In genomic region chr6:82762728-82763127, GRCm38 (mm10) we compare ENCODE assay signal across 21 mouse cellular contexts. TPM values are rescaled to one million over a fixed set of nuclear protein-coding genes. Genes with fewer than 3 reads are reported as not detected.
DNase-seq lines count a peak whose midpoint lies in the region; ATAC-seq and TF ChIP-seq lines count a peak whose summit lies in the region.
"Had no signal": no experiment of that assay in that cellular context is flagged by ENCODE, and none has a peak within 500 bp of the region (broad histone marks: within the 10 kb centered on the region; RNA-seq: fewer than 3 reads in every experiment).

No protein-coding gene starts in this region.

- no peaks in the 10 kb centered on the region for H3K9me3 ChIP-seq in heart, embryonic 11.5 days (replicated peaks; ENCODE audit: control insufficient read depth, low read length)
- H3K9me3 ChIP-seq in liver, embryonic 12.5 days (replicated peaks): no peaks in the 10 kb centered on the region
- no peaks in the 10 kb centered on the region for H3K9me3 ChIP-seq in liver, embryonic 11.5 days (ENCODE audit: control insufficient read depth, low read length)
- 0 out of 2 replicates have a peak, but pooled peaks cover 1% of the 10 kb centered on the region for H3K9me3 ChIP-seq in E14TG2a.4 (ENCODE audit: low read length)
- H3K9me3 ChIP-seq: embryonic facial prominence, embryonic 15.5 days; hindbrain, embryonic 15.5 days; kidney, embryonic 15.5 days had no signal

- H3K4me1 ChIP-seq in heart, embryonic 11.5 days (ENCODE audit: control insufficient read depth, insufficient read depth, low read length): peaks cover 63% of the 10 kb centered on the region
- peaks cover 85% of the 10 kb centered on the region for H3K4me1 ChIP-seq in liver, embryonic 12.5 days
- H3K4me1 ChIP-seq in liver, embryonic 11.5 days (replicated peaks; ENCODE audit: control insufficient read depth, insufficient read depth, low read length): peaks cover 63% of the 10 kb centered on the region
- peaks cover 96% of the 10 kb centered on the region for H3K4me1 ChIP-seq in E14TG2a.4 (replicated peaks; ENCODE audit: low read depth, low read length)
- H3K4me1 ChIP-seq: hindbrain, embryonic 15.5 days had no signal

- TF ChIP-seq CTCF in E14TG2a.4 (conservative IDR thresholded peaks at IDR 0.05; ENCODE audit: low read length): no peak

- H3K27me3 ChIP-seq in heart, embryonic 11.5 days (ENCODE audit: control insufficient read depth, insufficient read depth, low read length): no peaks in the 10 kb centered on the region
- no peaks in the 10 kb centered on the region for H3K27me3 ChIP-seq in liver, embryonic 12.5 days (replicated peaks)
- H3K27me3 ChIP-seq in liver, embryonic 11.5 days (replicated peaks; ENCODE audit: control insufficient read depth, insufficient read depth, low read length): no peaks in the 10 kb centered on the region
- no peaks in the 10 kb centered on the region for H3K27me3 ChIP-seq in E14TG2a.4 (ENCODE audit: insufficient read depth, low read length)
- H3K27me3 ChIP-seq: embryonic facial prominence, embryonic 15.5 days; hindbrain, embryonic 15.5 days; kidney, embryonic 15.5 days had no signal

- H3K36me3 ChIP-seq in heart, embryonic 11.5 days (ENCODE audit: control insufficient read depth, insufficient read depth, low read length): 0 out of 2 replicates have a peak, but pooled peaks cover 6% of the 10 kb centered on the region
- peaks cover 24% of the 10 kb centered on the region for H3K36me3 ChIP-seq in liver, embryonic 12.5 days
- H3K36me3 ChIP-seq in liver, embryonic 11.5 days (ENCODE audit: control insufficient read depth, insufficient read depth, low read length): peaks cover 9% of the 10 kb centered on the region
- peaks cover 96% of the 10 kb centered on the region for H3K36me3 ChIP-seq in E14TG2a.4 (ENCODE audit: insufficient read depth, low read length)
- H3K36me3 ChIP-seq: embryonic facial prominence, embryonic 15.5 days; hindbrain, embryonic 15.5 days had no signal

- intact Hi-C loops in heart, postnatal 25 days (cut with DNase I): no loop called here

- H3K27ac ChIP-seq in heart, embryonic 11.5 days (ENCODE audit: low read depth, low read length): peak overlapping the region; percentile 88
- H3K27ac ChIP-seq in liver, embryonic 12.5 days: peak overlapping the region; percentile 70; the same call in 1 of the 2 replicates
- no peak overlapping the region for H3K27ac ChIP-seq in liver, embryonic 11.5 days (ENCODE audit: low read depth, low read length)
- H3K27ac ChIP-seq: embryonic facial prominence, embryonic 15.5 days; hindbrain, embryonic 15.5 days; kidney, embryonic 15.5 days; left cerebral cortex, adult 2 months had no signal

- no peak overlapping the region for H3K9ac ChIP-seq in heart, embryonic 11.5 days (ENCODE audit: low read depth, low read length)
- no peak overlapping the region for H3K9ac ChIP-seq in liver, embryonic 12.5 days
- H3K9ac ChIP-seq in liver, embryonic 11.5 days (ENCODE audit: low read depth, low read length): no peak overlapping the region
- H3K9ac ChIP-seq: embryonic facial prominence, embryonic 15.5 days; forebrain, postnatal 0 days; hindbrain, embryonic 15.5 days; kidney, embryonic 15.5 days had no signal

- H3K4me2 ChIP-seq in heart, embryonic 11.5 days: no peak overlapping the region; the same call in 1 of the 2 replicates
- H3K4me2 ChIP-seq in liver, embryonic 12.5 days: no peak overlapping the region
- H3K4me2 ChIP-seq in liver, embryonic 11.5 days: no peak overlapping the region
- H3K4me2 ChIP-seq: embryonic facial prominence, embryonic 15.5 days; hindbrain, embryonic 15.5 days; kidney, embryonic 15.5 days had no signal

- ATAC-seq in heart, embryonic 11.5 days (replicated peaks; ENCODE audit: insufficient number of reproducible peaks, low FRiP score, low TSS enrichment): no peak
- no peak for ATAC-seq in liver, embryonic 12.5 days
- no peak for ATAC-seq in liver, embryonic 11.5 days (replicated peaks; ENCODE audit: low FRiP score)
- ATAC-seq: forebrain, postnatal 0 days had no signal

- no peak for DNase-seq in heart, postnatal 25 days (ENCODE audit: low spot score)
- no peak for DNase-seq in liver, embryonic 11.5 days (ENCODE audit: low spot score)
- peak; percentile 54 for DNase-seq in MN1 (ENCODE audit: low spot score)
- DNase-seq in frontal cortex, postnatal 36 days (ENCODE audit: low spot score in 2 of 2): no peak
- DNase-seq in kidney, adult 9 months: no peak
- DNase-seq: cerebellum, adult 9-11 months; forebrain, postnatal 0 days; kidney, postnatal 4 days; layer of hippocampus, adult 9-11 months; left cerebral cortex, postnatal 4 days; liver; lung, postnatal 10 days; right cerebral cortex, postnatal 25 days; thymus, postnatal 4 days had no signal

- WGBS in heart, embryonic 11.5 days (ENCODE audit: insufficient replicate concordance): 16% methylated on average over 2 of the region's 2 CpGs
- 57% methylated on average over 2 of the region's 2 CpGs for WGBS in liver, embryonic 12.5 days (ENCODE audit: insufficient replicate concordance)
- WGBS in liver, embryonic 11.5 days: 62% methylated on average over 2 of the region's 2 CpGs

- no peak overlapping the region for H3K4me3 ChIP-seq in heart, embryonic 11.5 days (ENCODE audit: low read depth, low read length)
- H3K4me3 ChIP-seq in liver, embryonic 12.5 days: no peak overlapping the region
- H3K4me3 ChIP-seq in liver, embryonic 11.5 days (ENCODE audit: low read depth, low read length): no peak overlapping the region
- peak overlapping the region; percentile 2; the same call in 1 of the 2 replicates for H3K4me3 ChIP-seq in E14TG2a.4 (replicated peaks; ENCODE audit: low read length)
- H3K4me3 ChIP-seq: embryonic facial prominence, embryonic 15.5 days; hindbrain, embryonic 15.5 days; kidney, embryonic 15.5 days; left cerebral cortex, adult 2 months had no signal

RNA-seq across cellular contexts. Expression of gene Hk2, which starts 11.5 kb away (rescaled TPM):
- 44.3 and 49.5 TPM in 2 replicates for polyA plus RNA-seq in heart, embryonic 11.5 days (2014; fragmentation: Nextera tagmentation; extraction: Ambion mirVana)
- total RNA-seq in heart, postnatal 25 days (2021): 100 to 1,000 TPM; 268 to 296 TPM
- 10.1 and 11.1 TPM in 2 replicates for polyA plus RNA-seq in liver, embryonic 12.5 days (2016; fragmentation: Nextera tagmentation; extraction: Ambion mirVana)
- 25.0 and 29.0 TPM in 2 replicates for polyA plus RNA-seq in liver, embryonic 11.5 days (2014; fragmentation: Nextera tagmentation; extraction: Ambion mirVana)

RNA-seq across cellular contexts. Expression of gene Pole4, which starts 57.6 kb away (rescaled TPM):
- 111 and 122 TPM in 2 replicates for polyA plus RNA-seq in heart, embryonic 11.5 days (2014; fragmentation: Nextera tagmentation; extraction: Ambion mirVana)
- 10 to 100 TPM; 16.8 to 21.0 TPM for total RNA-seq in heart, postnatal 25 days (2021)
- 80.8 and 81.1 TPM in 2 replicates for polyA plus RNA-seq in liver, embryonic 12.5 days (2016; fragmentation: Nextera tagmentation; extraction: Ambion mirVana)
- polyA plus RNA-seq in liver, embryonic 11.5 days (2014; fragmentation: Nextera tagmentation; extraction: Ambion mirVana): 106 and 108 TPM in 2 replicates
